Mouse (Mus musculus) embryonic stem cell, embryonic (primary cell): ENCODE results near the gene Scamp4.

ENCODE experiments used
- CTCF ChIA-PET, 4 experiments: fragments of 300-600 bp in 2 of 4; fragments of 350-600 bp in 2 of 4; sonication (Branson Sonifier 250); formaldehyde crosslinking; loops; one replicate each; lab custom pipeline; 2022; ENCODE audit warnings: inconsistent platforms in 2 of 4; lab: Charles Lee
- POLR2A ChIA-PET, 4 experiments: fragments of 300-600 bp in 2 of 4; fragments of 350-600 bp in 2 of 4; sonication (Branson Sonifier 250); formaldehyde crosslinking; loops; one replicate each; lab custom pipeline; 2022; ENCODE audit warnings: antibody characterized with exemption in 4 of 4, inconsistent platforms in 1 of 4; lab: Charles Lee

The Scamp4 gene

DNA sequence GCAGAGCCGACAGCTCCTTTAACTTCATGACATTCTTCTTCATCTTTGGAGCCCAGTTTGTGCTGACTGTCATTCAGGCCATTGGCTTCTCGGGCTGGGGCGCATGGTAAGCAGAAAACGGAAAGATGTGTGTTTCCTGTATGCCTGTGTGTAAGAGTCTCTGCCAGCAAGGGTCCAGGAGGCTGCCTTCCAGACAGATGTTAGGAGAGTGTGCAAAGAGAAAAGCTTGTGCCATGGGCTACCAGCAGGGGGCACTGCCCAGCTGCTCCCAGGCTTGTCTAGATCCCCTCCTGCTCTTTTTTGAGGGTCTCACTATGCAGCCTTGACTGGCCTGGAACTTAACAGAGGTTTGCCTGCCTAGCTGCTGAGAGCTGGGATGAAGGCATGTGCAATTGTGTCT is 8.4 kb downstream of the Scamp4 start:
- POLR2A ChIA-PET, result interaction anchor here (0.6 to 5.6 kb wide), 43 partner anchors 7 to 220 kb away, joined by 3 to 44 read pairs (median 5); partner anchors contain the start of genes Csnk1g2 (in 3 of the 4), Abhd17a (in 2 of the 4), Adat3 (in 2 of the 4) and Scamp4 (in 2 of the 4)
- CTCF ChIA-PET, result interaction anchor here (0.5 to 2.6 kb wide), 64 partner anchors 8 to 994 kb away, joined by 3 to 38 read pairs (median 4); partner anchors contain the start of genes Csnk1g2 (in 3 of the 4), Adat3 (in 2 of the 4), Rexo1 (in 2 of the 4) and Scamp4 (in 2 of the 4)

DNA sequence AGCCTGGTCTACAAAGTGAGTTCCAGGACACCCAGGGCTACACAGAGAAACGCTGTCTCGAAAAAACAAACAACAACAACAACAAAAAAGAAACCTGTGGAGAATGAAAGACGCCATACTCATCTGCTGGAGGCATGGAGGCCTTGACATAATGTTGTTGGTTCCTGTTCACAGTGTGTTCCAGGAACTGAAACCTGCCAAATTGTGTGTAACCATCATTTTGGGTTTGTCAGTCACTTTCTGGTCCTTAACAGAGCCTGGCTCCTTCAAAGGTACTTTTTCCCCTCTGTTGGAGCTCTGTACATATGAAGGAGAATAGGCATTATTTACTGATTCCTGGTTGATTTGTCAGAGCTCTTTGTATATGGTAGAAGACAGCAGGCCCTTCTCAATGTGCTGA is 9.2 kb downstream of the Scamp4 start:
- CTCF ChIA-PET, result interaction anchor here (0.6 to 2.6 kb wide), 25 partner anchors 8 to 144 kb away, joined by 3 to 38 read pairs (median 4); partner anchors contain the start of genes Adat3 (in 2 of the 4), Csnk1g2 (in 2 of the 4), Scamp4 (in 2 of the 4) and Abhd17a (in 1 of the 4)
- POLR2A ChIA-PET, result interaction anchor here in 2 of 4 experiments (0.8 to 5.6 kb wide), 16 partner anchors 8 to 219 kb away, joined by 3 to 44 read pairs (median 10); partner anchors contain the start of genes Abhd17a (in 2 of the 2), Adat3 (in 2 of the 2), Csnk1g2 (in 2 of the 2) and Scamp4 (in 2 of the 2)

DNA sequence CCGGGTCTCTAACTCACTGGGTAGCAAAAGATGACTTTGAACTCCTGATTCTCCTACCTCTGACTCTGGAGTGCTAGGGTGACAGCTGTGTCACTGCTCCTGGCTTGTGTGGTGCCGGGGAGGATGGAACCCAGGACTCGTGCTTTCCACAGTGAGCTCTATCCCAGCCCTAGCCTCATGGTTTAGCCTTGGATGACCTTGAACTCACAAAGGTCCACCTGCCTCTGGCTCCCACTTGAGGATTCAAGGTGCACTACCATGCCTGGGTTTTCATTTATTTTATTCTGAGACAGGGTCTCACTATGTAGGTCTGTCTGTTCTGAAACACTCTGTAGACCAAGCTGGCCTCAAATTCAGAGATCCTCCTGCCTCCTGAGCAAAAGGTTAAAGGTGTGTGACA is 11.1 kb downstream of the Scamp4 start:
- CTCF ChIA-PET, result interaction anchor here in 2 of 4 experiments (0.6 to 2.0 kb wide), 8 partner anchors 9 to 286 kb away, joined by 3 to 15 read pairs (median 4); partner anchors contain the start of genes Abhd17a (in 1 of the 2), Csnk1g2 (in 1 of the 2) and Mknk2 (in 1 of the 2)
- POLR2A ChIA-PET, result interaction anchor here (0.6 to 5.6 kb wide), 22 partner anchors 8 to 284 kb away, joined by 3 to 44 read pairs (median 4); partner anchors contain the start of genes Adat3 (in 2 of the 4), Csnk1g2 (in 2 of the 4), Scamp4 (in 2 of the 4) and Abhd17a (in 1 of the 4)

DNA sequence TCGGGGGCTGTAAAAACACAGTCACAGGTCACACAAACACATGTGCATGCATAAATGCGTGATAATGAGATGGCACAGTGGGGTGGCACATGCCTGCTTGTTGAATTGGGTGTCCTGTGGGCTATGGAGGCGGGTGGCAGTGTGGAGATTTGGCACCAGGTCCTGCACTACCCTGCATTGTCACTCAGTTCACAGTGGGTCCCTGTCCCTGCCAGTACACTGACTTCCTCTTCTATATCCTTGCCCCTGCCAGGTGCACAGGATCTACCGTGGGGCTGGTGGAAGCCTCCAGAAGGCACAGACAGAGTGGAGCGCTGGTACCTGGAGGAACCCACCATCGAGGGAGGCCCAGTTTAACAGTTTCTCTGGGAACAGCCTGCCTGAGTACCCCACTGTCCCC is 11.7 kb downstream of the Scamp4 start:
- POLR2A ChIA-PET, result interaction anchor here in 3 of 4 experiments (0.6 to 5.6 kb wide), 18 partner anchors 8 to 285 kb away, joined by 3 to 44 read pairs (median 4); partner anchors contain the start of genes Csnk1g2 (in 2 of the 3), Abhd17a (in 1 of the 3), Adat3 (in 1 of the 3) and Klf16 (in 1 of the 3)
- CTCF ChIA-PET, result interaction anchor here in 2 of 4 experiments (0.7 to 2.0 kb wide), 5 partner anchors 8 to 286 kb away, joined by 3 to 15 read pairs (median 6); partner anchors contain the start of genes Abhd17a (in 1 of the 2), Csnk1g2 (in 1 of the 2) and Mknk2 (in 1 of the 2)

DNA sequence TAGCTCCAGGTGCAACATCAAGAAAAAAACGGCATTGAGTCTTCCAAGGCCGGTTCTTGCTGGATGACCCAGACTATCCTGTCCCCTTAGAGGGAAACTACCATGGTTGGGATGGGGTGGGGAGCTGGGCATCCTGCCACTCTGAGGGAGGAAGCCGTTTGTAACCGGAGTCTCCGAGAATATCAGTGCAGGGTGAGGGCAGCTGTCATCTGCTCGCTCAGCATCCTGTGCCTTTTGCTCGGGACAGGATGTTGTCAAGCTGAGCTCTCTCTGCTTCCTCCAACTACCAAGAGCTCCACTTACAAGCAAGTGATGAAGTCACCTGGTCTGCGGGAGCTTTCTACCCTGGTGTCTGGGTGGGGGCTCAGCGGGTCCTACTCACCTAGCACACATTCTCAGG is 15.5 kb downstream of the Scamp4 start:
- POLR2A ChIA-PET, result interaction anchor here in 3 of 4 experiments (0.6 to 7.8 kb wide), 27 partner anchors 7 to 451 kb away, joined by 3 to 117 read pairs (median 5); partner anchors contain the start of genes Adat3 (in 2 of the 3), Gm49322 (in 2 of the 3), Rexo1 (in 2 of the 3) and Scamp4 (in 2 of the 3)
- CTCF ChIA-PET, result interaction anchor here in 3 of 4 experiments (0.7 to 1.4 kb wide), 5 partner anchors 39 to 538 kb away, joined by 3 to 4 read pairs (median 4); no protein-coding TSS in a partner anchor

DNA sequence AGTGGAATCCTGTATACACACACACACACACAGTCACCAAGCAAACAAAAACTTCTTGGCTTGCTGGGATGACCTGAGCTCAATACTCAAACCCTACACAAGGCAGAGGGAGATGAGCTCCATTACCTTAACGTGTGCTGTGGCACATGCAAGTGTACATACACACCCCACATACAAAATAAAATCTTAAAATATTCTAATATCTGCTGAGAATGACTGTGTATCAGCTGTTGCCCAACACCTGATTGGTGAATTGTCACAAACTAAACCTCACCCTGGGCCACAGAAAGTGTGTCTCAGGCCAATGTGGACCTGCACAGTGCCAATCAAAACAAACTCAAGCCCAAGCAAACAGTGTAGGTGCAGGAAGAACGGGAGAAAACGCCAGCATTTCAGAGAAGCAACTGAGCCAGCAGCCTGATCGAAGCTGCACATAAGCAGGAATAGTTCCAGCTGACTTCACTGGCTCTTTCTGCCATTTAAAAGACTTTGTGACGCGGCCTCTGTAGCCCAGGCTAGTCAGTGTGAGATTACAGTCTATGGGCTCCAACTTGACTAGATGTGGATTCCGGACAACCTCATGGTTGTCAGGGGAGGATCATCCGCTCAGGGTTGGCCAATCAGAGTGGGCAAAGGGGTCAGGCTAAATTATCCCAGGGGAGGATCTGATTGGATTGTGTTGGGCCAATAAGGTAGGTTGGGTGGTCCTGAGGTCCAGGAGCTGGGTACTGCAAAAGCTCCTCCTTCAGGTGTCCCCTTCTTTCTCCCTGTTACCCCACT is 17.0 kb downstream of the Scamp4 start:
- POLR2A ChIA-PET, result interaction anchor here (0.6 to 10.3 kb wide), 101 partner anchors 9 to 765 kb away, joined by 3 to 157 read pairs (median 4); partner anchors contain the start of genes Adat3 (in 4 of the 4), Scamp4 (in 4 of the 4), Gm49322 (in 3 of the 4) and Mknk2 (in 3 of the 4)
- CTCF ChIA-PET, result interaction anchor here (0.6 to 4.0 kb wide), 19 partner anchors 9 to 696 kb away, joined by 3 to 38 read pairs (median 4); partner anchors contain the start of genes Atp8b3 (in 1 of the 4), Klf16 (in 1 of the 4), Midn (in 1 of the 4) and Rexo1 (in 1 of the 4)

DNA sequence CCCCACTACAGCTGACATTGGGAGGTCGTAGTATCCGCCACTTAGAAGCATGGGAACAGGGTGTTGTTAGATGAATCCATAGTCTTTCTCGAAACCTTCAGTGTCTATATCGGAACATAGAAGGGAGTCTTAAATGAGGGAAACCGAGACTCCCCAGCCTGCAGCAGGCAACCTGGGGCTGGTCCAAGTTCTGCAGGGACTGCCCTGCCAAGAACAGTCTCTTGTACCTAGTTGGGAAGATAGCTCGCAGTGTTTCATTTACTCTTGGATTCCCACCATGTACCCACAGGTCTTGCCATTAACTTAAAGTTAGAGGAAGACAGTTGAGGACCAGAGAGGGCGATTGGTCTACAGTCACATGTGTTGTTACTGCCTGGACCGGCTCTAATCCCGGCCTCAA is 17.7 kb downstream of the Scamp4 start:
- POLR2A ChIA-PET, result interaction anchor here (0.5 to 10.3 kb wide), 97 partner anchors 9 to 711 kb away, joined by 3 to 157 read pairs (median 5); partner anchors contain the start of genes Adat3 (in 4 of the 4), Scamp4 (in 4 of the 4), Gm49322 (in 3 of the 4) and Mknk2 (in 3 of the 4)
- CTCF ChIA-PET, result interaction anchor here (0.6 to 4.0 kb wide), 17 partner anchors 9 to 260 kb away, joined by 3 to 38 read pairs (median 4); partner anchors contain the start of genes Atp8b3 (in 1 of the 4), Klf16 (in 1 of the 4) and Rexo1 (in 1 of the 4)

DNA sequence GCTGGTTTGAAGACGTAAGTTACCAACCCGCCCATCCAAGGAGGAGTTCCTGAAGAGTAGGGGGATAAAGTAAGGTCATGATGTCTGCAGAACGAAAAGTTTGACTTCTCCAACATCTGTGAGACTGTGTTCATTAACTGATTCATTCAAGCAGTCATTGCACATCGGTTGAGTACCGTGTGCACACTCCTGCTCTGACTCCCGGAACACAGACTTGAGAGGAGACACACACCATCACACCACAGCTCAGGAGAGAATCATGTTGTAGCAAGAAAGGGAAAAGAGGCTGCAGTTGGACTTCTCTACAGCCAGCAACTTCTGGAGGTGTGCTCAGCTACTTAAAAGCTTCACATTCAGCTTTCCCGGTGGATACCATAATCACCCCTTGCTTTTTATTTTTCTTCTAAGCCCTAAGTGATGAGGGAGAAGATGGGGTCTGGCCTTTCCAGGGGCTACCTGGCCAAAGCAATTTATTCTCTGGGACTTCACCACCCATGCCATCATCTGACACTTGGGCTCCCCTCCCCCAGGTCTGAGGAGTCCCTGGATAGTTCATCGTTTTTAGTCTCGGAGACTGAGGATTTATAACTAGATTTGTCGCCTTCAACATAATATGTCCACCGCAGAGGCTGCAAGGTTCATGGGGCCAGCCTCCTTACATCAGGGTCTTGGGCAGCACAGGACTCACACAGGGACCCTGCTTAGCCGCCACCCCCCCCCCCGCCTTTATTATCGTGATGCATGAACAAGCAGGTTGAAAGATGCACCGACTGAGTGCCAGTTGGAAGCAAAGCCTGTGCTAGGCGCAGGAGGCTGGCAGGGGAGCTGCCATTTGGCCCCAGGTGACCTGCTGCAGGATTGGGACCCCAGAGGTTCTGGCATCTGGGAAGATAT is 18.4 kb downstream of the Scamp4 start:
- POLR2A ChIA-PET, result interaction anchor here (0.5 to 10.3 kb wide), 75 partner anchors 8 to 569 kb away, joined by 3 to 157 read pairs (median 7); partner anchors contain the start of genes Adat3 (in 3 of the 4), Gm49322 (in 3 of the 4), Mknk2 (in 3 of the 4) and Scamp4 (in 3 of the 4)
- CTCF ChIA-PET, result interaction anchor here (0.9 to 4.0 kb wide), 11 partner anchors 10 to 67 kb away, joined by 3 to 38 read pairs (median 6); partner anchors contain the start of genes Klf16 (in 1 of the 4) and Rexo1 (in 1 of the 4)

DNA sequence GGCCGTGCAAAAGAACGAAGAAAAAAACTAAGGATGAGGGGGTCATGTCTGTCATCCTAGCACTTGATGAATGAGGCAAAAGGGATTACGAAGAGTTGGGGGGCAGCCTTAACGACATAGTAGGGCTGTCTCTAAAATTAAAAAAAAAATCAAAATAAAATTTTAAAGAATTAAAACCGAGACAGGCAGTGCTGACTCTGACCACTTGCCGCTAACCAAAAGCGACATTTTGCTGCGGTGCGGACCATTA is 18.9 kb downstream of the Scamp4 start:
- POLR2A ChIA-PET, result interaction anchor here (0.5 to 10.3 kb wide), 117 partner anchors 8 to 671 kb away, joined by 3 to 232 read pairs (median 6); partner anchors contain the start of genes Abhd17a (in 3 of the 4), Gadd45b (in 3 of the 4), Klf16 (in 3 of the 4) and Mknk2 (in 3 of the 4)
- CTCF ChIA-PET, result interaction anchor here (0.6 to 4.0 kb wide), 19 partner anchors 8 to 517 kb away, joined by 3 to 38 read pairs (median 6); partner anchors contain the start of genes Abhd17a (in 1 of the 4), Adat3 (in 1 of the 4), Atp8b3 (in 1 of the 4) and Rexo1 (in 1 of the 4)

DNA sequence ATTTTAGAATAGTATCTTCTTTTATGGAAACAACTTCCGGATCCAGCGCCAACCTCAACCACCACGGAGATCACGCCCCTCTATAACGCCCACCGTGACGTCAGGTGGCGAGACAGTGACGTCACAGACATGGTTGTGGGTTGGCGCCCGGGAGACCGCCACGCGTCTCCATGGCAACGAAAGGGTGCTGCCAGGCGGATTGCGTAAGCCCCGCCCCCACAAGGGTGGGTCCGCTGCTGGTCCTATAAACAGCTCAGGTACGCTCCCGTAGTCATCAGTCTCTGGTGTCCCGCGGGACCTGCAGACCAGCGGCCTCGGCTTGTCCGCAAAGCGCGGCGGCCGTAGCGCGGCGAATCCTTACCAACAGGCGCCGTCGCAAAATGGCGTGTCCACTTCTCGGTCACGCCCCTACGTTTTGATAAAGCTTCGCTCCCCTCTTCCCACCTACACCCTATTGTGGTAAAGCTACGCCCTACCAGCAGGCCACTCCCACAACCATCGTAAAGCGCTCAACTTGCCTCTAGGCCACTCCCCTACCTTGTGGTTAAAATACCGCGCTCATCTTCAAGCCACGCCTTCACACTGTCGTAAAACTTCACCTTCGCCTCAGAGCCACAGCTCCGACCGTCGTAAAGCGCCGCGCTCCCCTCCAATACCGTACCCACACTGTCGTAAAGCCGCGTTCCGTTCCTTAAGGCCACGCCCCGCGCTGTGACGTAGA is 19.4 kb downstream of the Scamp4 start:
- CTCF ChIA-PET, result interaction anchor here (0.5 to 4.0 kb wide), 36 partner anchors 8 to 671 kb away, joined by 3 to 38 read pairs (median 4); partner anchors contain the start of genes Atp8b3 (in 2 of the 4), Rexo1 (in 2 of the 4), Abhd17a (in 1 of the 4) and Adat3 (in 1 of the 4)
- POLR2A ChIA-PET, result interaction anchor here (0.5 to 10.3 kb wide), 159 partner anchors 8 to 999 kb away, joined by 3 to 232 read pairs (median 5); partner anchors contain the start of genes Abhd17a (in 3 of the 4), Gadd45b (in 3 of the 4), Klf16 (in 3 of the 4) and Mknk2 (in 3 of the 4)

DNA sequence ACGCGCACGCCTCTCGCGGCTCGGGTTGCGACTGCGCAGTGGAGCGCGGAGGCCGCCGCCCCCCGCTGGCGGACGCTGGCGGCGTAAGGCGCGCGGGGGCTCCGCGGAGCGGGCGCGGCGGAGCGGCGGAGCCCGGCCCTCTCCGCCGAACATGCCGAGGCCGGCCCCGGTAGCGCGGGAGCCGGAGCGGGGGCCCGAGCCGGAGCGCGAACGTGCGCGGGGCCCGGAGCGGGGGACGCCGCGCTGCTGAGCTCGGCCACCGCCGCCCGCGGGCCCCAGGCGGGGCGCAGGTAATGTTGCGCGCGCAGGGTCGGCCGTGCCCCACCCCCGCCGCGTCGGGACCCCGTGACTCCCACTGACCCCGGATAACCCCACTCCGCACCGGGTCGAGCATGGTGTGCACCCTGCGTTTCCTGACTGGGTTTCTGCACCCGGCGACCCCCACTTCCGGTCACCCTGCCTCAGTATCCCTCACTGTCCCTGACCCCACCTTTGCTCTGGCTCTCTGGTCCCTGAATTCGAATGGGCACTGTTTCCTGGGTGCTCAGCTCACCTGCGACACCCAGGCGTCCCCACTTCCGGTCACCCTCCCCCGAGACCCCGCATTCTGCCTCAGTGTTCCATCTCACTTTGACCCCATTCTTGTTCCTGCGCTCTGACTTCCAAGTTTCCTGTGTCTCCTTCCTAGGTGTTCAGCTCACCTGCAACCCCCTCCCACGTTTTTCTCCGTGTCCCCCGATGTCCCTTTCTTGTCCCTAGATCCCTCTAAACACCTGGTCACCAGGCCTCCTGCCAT is 20.2 kb downstream of the Scamp4 start, which contains the start of gene Csnk1g2:
Gene Csnk1g2, plus strand, starts transcription at position 178 of the 796 bp plus-strand sequence.
- ChIA-PET POLR2A (interaction anchor here (0.5 to 10.3 kb wide), 160 partner anchors 9 to 999 kb away, joined by 3 to 232 read pairs (median 5); partner anchors contain the start of genes Abhd17a (in 3 of the 4), Gadd45b (in 3 of the 4), Klf16 (in 3 of the 4) and Mknk2 (in 3 of the 4)), CTCF (interaction anchor here (0.5 to 4.0 kb wide), 38 partner anchors 9 to 670 kb away, joined by 3 to 38 read pairs (median 4); partner anchors contain the start of genes Atp8b3 (in 2 of the 4), Rexo1 (in 2 of the 4), Abhd17a (in 1 of the 4) and Adat3 (in 1 of the 4))

DNA sequence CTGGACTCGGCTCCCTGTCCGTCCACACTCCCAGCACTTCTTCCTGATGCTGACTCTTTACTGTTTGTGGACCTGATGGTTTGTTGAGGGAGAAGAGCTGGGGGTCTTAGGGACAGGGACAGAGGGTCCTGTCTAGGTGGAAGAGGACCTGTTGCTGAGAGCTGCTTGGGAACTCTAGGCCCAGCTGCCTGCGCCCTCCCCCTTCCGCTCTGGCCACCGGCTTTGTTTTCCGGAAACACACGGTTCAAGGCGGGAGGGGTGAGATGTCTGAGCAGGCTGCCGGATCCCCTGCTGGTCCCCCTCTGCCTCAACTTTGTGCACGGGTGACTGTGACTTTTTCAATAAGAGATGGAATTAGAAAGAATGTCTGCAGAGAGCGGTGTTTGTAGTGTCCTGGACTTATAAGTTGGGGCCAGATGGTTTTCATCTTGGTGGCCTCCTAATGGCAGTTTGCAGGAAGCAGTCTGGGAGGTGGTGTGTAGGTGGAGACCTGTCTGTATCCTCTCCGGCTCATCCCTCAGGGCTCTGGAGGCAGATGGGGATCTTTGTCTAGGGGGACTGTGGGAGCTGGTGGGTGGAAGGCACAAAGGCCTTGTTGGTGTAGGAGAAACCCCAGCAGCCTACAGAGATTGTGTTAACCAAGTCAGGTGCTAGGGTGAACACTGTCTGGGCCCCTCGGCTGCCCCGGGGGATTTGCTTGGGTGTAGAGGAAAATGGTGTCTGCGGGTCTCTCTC is 21.0 kb downstream of the Scamp4 start:
- ChIA-PET CTCF (interaction anchor here in 2 of 4 experiments (0.8 to 1.5 kb wide), 4 partner anchors 12 to 45 kb away, joined by 3 to 4 read pairs (median 3); no protein-coding TSS in a partner anchor), POLR2A (interaction anchor here (0.6 to 10.3 kb wide), 34 partner anchors 8 to 483 kb away, joined by 3 to 232 read pairs (median 10); partner anchors contain the start of genes Abhd17a (in 2 of the 4), Atp8b3 (in 2 of the 4), Klf16 (in 2 of the 4) and Mknk2 (in 2 of the 4))

DNA sequence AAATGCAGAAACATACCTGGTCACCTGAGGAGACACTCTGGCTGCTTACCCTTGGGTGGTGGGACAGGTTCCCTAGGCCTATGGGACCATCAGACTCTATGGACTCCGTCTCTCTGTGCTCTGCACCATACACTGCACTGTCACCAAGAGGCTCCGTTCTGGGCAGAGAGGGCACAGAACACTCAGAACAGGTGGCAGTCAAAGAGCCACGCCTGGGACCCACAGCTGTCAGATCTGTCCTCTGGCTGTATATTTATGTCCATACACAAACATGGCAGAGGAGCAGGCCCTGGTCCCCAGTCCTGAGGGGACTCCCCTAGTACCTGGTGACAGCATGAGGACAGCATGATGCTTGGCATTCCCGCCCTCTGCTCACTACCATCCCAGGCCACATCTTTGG is 23.1 kb downstream of the Scamp4 start:
- ChIA-PET CTCF (interaction anchor here in 1 of 4 experiments (1.1 to 1.5 kb wide), 2 partner anchors 13 to 62 kb away, joined by 3 read pairs; no protein-coding TSS in a partner anchor), POLR2A (interaction anchor here in 2 of 4 experiments (0.6 to 10.3 kb wide), 11 partner anchors 11 to 56 kb away, joined by 3 to 232 read pairs (median 4); partner anchors contain the start of genes Mknk2 (in 2 of the 2), Adat3 (in 1 of the 2) and Scamp4 (in 1 of the 2))
